Mouse (Mus musculus) kidney, adult 2 months (tissue): ENCODE results near the gene Park7.

Experiments
- CTCF ChIP-seq: fragments of 200-500 bp; conservative IDR thresholded peaks from 2 replicates; pipeline ENCODE4 v1.5.1; 2011; ENCODE audit warnings: low read depth, mild to moderate bottlenecking, control low read depth, low read length, moderate library complexity, mixed read lengths; ENCODE audit not compliant: insufficient read depth, insufficient read length
- POLR2A ChIP-seq: fragments of 200-500 bp; IDR thresholded peaks from one replicate; pipeline ENCODE4 v1.6.1; 2011; ENCODE audit warnings: low read depth, low read length, control low read depth

- TF ChIP-seq CTCF (no peak), POLR2A (no peak)
These were observed 19.3 kb upstream of the Park7 start for GRCm38 (mm10) chr4:150933503-150933902.
